Mouse (Mus musculus) inflammation-experienced regulatory T-cells, adult 16 weeks (primary cell): ENCODE measurements around the gene Rhox4d. TPM values are rescaled to one million over a fixed set of nuclear protein-coding genes. Genes with fewer than 3 reads are reported as not detected.

ENCODE experiments used
- polyA plus RNA-seq: library from polyadenylated mRNA; unstranded; fragments of 100-300 nt; shearing (Covaris generic); gene quantifications from one replicate; pipeline ENCODE4 v1.2.1, GENCODE M21; 2017

Rhox4d gene
- not detected for polyA plus RNA-seq

DNA sequence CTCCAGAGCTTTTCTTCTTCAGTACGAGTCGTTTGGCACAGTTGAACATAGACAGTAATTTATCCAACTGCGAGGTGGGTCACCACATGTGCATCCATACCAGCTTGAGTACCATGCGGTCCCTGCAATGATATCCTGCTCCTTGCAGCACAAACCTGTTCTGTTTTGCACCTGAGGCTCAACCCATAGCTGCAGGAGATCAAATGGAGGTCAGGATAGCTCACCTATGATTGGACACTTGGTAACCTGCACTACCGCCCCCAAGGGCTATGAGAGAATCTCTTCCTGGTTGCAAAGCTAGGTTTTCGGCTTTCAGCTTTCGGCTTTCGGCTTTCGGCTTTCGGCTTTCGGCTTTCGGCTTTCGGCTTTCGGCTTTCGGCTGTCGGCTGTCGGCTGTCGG, at the start of gene Rhox4d:
TSS of gene Rhox4d (plus strand) at position 301 of the 400 bp plus-strand sequence.

DNA sequence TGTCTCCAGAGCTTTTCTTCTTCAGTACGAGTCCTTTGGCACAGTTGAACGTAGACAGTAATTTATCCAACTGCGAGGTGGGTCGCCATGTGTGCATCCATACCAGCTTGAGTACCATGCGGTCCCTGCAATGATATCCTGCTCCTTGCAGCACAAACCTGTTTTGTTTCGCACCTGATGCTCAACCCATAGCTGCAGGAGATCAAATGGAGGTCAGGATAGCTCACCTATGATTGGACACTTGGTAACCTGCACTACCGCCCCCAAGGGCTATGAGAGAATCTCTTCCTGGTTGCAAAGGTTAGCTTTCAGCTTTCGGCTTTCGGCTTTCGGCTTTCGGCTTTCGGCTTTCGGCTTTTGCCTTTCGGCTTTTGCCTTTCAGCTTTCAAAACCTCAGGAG, 34.1 kb upstream of the Rhox4d start, which contains the start of gene Rhox4c:
TSS of gene Rhox4c (plus strand) at position 301 of the 400 bp plus-strand sequence.

DNA sequence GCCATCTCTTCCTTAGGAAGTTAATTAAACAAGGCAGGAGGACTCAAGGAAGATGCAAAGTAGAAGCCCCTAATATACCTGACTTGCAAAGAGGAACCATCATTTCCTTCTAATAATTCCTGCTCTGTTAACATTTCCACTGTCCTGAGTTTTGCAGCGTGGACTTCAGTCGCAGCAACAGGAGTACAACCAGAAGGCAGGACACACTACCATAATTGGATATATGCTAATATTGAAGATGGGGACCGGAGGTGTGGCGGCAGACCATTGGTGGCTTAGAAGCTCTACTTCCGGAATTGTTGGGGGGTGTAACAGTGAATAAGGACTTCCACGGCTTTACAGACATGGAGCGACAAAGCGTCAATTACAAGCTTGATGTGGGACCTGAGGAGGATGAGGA, 16.0 kb downstream of the Rhox4d start, which contains the start of gene Rhox2e:
TSS of gene Rhox2e (plus strand) at position 301 of the 400 bp plus-strand sequence.

DNA sequence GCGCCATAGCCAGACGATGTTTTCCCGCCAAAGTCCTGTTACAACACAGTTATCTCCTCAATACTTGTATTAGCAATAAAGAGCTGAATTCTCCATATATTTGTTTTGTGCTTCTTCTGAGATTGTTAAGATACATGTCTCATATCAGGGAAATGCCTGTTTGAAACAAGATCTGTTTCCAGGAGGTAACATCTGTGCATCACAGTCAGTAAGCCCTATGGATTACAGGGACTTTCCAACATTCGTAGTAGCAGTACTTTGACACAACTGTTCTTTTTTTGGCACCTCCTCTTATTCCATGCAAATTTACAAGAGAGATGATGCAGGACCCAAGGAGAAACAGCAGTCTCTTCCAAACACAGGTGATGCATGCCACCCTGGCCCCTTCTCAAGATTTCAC, 27.6 kb downstream of the Rhox4d start, which contains the start of gene Rhox3e:
TSS of gene Rhox3e (plus strand) at position 301 of the 400 bp plus-strand sequence.

DNA sequence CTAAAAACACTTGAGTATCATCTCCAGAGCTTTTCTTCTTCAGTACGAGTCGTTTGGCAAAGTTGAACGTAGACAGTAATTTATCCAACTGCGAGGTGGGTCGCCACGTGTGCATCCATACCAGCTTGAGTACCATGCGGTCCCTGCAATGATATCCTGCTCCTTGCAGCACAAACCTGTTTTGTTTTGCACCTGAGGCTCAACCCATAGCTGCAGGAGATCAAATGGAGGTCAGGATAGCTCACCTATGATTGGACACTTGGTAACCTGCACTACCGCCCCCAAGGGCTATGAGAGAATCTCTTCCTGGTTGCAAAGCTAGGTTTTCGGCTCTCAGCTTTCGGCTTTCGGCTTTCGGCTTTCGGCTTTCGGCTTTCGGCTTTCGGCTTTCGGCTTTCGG, 43.0 kb downstream of the Rhox4d start, which contains the start of gene Rhox4e:
TSS of gene Rhox4e (plus strand) at position 301 of the 400 bp plus-strand sequence.

Other genes starting within 250 kb of the Rhox4d start
- 0.28 TPM for gene Rhox4a, start 249.0 kb upstream of the Rhox4d start, polyA plus RNA-seq
- gene Rhox3a2, start 134.3 kb upstream of the Rhox4d start, polyA plus RNA-seq, result not detected
- gene Rhox4a2, start 123.5 kb upstream of the Rhox4d start, polyA plus RNA-seq, result not detected
- not detected for gene Rhox2b, start 102.3 kb upstream of the Rhox4d start, polyA plus RNA-seq
- 0.20 TPM for gene Rhox4b, start 81.9 kb upstream of the Rhox4d start, polyA plus RNA-seq
- gene Rhox2c, start 60.7 kb upstream of the Rhox4d start, polyA plus RNA-seq, result not detected
- gene Rhox3c, start 55.8 kb upstream of the Rhox4d start, polyA plus RNA-seq, result not detected
- not detected for gene Rhox4c, start 34.0 kb upstream of the Rhox4d start, polyA plus RNA-seq
- gene Rhox2d, start 20.9 kb upstream of the Rhox4d start, polyA plus RNA-seq, result not detected
- gene Rhox2e, start 16.1 kb downstream of the Rhox4d start, polyA plus RNA-seq, result not detected
- gene Rhox3e, start 27.7 kb downstream of the Rhox4d start, polyA plus RNA-seq, result not detected
- gene Rhox4e, start 43.1 kb downstream of the Rhox4d start, polyA plus RNA-seq, result not detected
- not detected for gene Rhox2f, start 57.0 kb downstream of the Rhox4d start, polyA plus RNA-seq
- not detected for gene Rhox3f, start 66.6 kb downstream of the Rhox4d start, polyA plus RNA-seq
- not detected for gene Rhox4f, start 93.3 kb downstream of the Rhox4d start, polyA plus RNA-seq
- gene Rhox3g, start 114.3 kb downstream of the Rhox4d start, polyA plus RNA-seq, result not detected
- gene Rhox2g, start 129.1 kb downstream of the Rhox4d start, polyA plus RNA-seq, result not detected
- not detected for gene Rhox4g, start 137.0 kb downstream of the Rhox4d start, polyA plus RNA-seq
- gene Rhox3h, start 154.4 kb downstream of the Rhox4d start, polyA plus RNA-seq, result not detected
- gene Rhox2h, start 158.9 kb downstream of the Rhox4d start, polyA plus RNA-seq, result not detected